Mouse (Mus musculus) heart, adult 18-20 months (tissue): ENCODE results near the gene Cdkn1b. TPM values are rescaled to one million over a fixed set of nuclear protein-coding genes. Genes with fewer than 3 reads are reported as not detected.

Experiments
- DNase-seq, 2 experiments: peaks; one replicate each; pipeline ENCODE4 v3.0.0; 2021 to 2022; ENCODE audit warnings: mixed read lengths in 1 of 2
- long read RNA-seq, 2 experiments: library from polyadenylated mRNA; stranded (forward); transcript quantifications; one replicate each; pipeline ENCODE4 v2.0.0; 2021
- total RNA-seq, 2 experiments: library from RNA; stranded (reverse); gene quantifications; 2 replicates each; pipeline ENCODE4 v1.2.3; 2021

Gene Cdkn1b
- 10 to 100 TPM; 33.8 to 41.5 TPM for total RNA-seq
- long read RNA-seq, experiment 1, partial matches to known transcripts = 3 of 3 reads
- long read RNA-seq, experiment 1, other reads (novel, unspliced or antisense) = 0 of 3 reads
- long read RNA-seq, experiment 2, partial matches to known transcripts = 1 of 1 reads
- long read RNA-seq, experiment 2, other reads (novel, unspliced or antisense) = 0 of 1 reads

DNA sequence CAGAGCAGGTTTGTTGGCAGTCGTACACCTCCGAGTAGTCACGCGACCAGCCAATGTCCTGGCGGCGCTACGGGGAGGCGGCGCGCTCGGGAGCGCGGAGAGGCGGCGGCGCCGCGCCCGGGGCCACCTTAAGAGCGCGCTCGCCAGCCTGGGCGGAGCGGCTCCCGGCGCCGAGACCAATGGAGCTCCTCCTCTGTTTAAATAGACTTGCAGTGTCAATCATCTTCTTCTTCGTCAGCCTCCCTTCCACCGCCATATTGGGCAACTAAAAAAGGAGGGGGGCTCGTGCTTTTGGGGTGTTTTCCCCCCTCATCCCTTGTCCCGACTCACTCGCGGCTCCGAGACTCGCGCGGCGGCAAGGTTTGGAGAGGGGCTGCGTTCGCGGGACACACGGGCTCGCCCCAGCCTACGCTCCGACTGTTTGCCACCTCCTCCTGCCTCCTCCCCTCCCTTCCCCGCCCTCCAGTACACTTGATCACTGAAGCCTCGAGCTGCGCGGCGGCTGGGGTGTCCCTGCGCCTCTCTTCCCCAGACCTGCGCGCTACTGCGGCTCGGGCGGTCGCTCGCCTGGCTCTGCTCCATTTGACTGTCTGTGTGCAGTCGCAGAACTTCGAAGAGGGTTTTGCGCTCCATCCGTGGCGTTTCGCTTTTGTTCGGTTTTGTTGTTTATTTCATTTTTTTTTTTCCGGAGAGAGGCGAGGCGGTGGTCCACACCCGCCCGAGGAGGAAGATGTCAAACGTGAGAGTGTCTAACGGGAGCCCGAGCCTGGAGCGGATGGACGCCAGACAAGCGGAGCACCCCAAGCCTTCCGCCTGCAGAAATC lies at the start of gene Cdkn1b:
Gene Cdkn1b (plus strand): TSS at position 212 of the 824 bp plus-strand sequence.
- peak; percentile 92 to 95 for DNase-seq

DNA sequence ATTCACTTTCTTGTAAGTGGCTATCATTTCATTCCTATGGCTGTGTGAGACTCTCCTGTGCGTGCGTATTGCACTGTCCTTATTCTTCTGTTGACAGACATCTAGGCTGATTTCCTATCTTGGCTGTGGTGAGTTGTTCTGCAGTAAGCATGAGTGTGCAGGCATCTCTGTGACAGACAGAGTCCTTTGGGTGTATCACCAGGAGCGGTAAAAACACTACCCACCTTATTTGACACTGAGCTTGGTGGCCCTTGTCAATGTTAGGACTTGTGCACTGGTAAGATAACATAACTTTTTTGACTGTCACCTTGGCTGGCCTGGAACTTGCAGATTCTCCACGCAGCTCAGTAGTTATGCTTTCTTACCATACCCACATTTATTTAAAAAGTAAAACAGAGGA lies 49.3 kb upstream of the Cdkn1b start:
- no peak for DNase-seq

DNA sequence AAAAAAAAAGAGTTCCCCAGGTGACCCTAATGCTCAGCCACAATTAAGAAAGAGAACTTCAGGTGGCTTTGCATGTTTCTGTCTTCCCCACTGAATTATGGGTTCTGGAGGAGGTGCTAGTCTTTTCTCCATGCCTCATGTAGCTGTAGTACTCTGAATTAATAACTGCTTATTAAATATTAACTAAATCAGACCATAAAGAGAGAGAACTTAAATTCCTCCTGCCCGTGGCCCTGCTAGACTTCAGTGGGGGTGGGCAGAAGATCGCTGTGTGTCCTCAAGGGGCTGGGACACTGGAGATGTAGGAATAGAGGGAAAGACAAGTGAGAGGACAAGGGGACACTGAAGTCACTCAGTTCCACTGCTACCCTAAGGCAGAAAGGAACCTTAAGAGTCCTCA lies 48.0 kb upstream of the Cdkn1b start:
- no peak for DNase-seq

DNA sequence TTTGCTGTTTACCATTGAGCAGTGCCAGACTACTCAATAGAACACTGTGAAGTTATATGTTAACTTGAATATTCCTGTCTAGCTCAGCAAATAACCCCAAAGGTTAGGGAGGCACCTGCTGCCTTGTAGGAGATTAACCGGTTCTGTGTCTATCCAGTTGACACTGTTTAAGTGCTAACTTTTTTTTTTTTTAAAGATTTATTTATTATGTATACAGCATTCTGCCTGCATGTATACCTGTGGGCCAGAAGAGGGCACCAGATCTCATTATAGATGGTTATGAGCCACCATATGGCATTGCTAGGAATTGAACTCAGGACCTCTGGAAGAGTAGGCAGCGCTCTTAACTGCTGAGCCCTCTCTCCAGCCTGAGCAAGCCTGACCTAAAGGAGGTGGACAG lies 47.2 kb upstream of the Cdkn1b start:
- no peak for DNase-seq

DNA sequence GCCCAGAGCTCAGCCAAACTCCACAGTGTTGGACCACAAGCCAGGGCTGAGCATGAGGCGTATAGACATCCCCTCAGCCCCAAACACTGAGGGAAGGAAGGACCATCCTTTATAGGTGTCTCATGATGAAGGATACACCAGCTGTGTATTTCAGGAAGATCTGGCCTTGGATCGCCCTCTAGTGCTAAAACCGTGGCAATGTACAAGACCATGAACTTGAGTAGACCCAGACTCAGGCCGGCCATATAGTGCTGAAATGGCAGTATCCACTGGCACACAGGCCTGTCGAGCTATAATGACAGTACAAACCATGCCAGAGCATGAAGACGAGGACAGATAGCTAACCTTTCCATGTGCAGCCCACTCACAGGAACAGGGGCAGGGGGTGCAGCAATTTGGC lies 43.4 kb upstream of the Cdkn1b start:
- DNase-seq = peak in 1 of 2 experiments; percentile 23

DNA sequence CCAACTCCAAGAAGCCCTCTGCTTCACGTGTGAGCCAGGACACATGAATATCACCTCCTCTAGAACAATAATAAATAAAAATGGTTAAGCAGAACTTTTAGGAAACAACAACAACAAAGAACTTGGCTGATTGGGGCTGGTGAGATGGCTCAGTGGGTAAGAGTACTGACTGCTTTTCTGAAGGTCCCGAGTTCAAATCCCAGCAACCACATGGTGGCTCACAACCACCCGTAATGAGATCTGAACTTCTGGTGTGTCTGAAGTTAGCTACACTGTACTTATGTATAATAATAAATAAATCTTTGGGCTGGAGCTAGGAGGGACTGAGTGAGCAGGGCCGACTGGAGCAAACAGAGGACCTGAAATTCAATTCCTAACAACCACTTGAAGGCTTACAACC lies 42.9 kb upstream of the Cdkn1b start:
- no peak for DNase-seq

DNA sequence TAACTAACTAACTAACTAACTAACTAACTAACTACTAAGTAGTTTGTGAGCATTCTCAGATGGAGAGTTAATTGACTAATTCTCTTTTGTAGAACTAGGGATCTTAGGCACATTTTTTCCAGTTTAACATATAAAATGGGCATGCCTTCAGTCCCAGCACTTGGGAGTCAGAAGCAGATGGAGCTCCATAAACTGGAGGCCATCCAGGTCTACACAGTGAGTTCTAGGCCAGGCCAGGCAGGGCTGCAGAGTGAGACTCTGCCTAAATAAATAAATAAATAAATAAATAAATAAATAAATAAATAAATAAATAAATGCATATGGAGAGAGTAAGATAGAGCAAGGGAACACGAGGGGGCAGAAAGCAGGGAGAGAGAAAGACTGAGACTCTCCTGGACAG lies 42.3 kb upstream of the Cdkn1b start:
- no peak for DNase-seq

DNA sequence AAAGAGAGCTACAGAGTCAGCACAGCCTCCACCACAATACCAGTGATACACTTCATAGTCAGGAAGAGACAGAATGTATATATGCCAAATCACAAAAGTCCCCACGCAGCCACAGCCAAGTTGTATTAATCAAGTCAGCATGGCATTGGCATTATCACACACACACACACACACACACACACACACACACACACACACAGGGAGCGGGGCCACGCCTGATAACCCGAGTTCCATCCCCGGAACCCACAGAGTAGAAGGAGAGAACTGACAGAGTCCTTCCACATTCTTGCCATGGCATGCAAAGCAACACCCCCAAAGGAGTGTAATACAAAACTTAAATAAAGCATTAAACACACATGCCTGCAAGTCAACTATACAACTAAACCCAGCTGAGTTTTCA lies 40.6 kb upstream of the Cdkn1b start:
- DNase-seq = no peak

DNA sequence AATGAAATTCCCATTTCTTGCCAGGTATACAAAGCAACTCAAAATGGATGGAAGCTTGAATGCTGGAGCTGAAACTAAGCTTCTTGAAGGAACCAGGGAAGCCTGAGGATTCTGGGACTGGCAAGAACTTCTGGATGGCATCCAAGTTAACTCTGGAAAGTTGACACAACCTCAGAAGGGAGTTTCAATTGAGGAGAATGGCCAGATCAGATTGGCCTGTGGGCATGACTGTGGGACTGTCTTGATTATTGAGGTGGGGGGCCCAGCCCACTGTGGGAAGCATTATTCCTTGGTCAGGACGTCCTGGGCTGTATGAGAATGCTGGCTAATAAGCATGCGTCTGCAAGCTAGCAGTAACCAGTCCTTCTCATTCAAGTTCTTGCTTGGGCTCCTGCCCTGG lies 40.2 kb upstream of the Cdkn1b start:
- DNase-seq = no peak

DNA sequence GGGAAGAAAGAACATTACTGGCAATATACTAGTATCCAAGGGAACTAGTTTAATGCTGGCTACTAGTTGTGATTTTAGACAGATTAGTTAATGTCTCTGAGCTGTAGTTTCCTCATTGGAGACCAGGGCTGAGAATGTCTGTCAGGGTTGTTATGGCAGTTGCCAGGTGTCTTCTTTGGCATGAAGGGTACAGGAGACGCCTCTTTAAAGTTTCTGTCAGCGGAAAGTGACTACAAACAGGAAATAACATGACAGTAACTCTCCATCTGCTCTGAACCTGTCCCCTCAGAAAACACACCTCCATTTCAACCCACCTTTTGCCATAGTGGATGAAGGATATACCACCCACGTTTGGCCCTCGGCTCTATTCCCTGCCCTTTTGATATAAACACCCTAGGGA lies 36.5 kb upstream of the Cdkn1b start:
- DNase-seq = no peak

DNA sequence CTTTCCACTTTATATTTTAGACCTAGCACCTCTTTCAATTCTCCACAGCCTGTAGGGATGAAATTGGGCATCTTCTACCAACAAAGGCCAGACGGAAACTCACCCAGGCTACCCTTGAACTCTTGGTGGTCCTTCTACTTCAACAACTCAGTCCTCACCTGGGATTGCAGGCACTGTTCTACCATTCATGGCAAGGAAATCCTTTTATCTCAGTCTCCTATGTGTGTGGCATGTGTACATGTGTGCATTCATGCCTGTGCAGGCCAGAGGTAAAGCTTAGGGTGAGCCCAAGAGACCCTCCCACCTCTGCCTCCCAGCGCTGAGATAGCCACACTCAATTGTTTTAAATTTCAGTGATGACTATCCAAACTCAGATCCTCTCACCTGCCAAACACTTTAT lies 34.7 kb upstream of the Cdkn1b start:
- DNase-seq = no peak

DNA sequence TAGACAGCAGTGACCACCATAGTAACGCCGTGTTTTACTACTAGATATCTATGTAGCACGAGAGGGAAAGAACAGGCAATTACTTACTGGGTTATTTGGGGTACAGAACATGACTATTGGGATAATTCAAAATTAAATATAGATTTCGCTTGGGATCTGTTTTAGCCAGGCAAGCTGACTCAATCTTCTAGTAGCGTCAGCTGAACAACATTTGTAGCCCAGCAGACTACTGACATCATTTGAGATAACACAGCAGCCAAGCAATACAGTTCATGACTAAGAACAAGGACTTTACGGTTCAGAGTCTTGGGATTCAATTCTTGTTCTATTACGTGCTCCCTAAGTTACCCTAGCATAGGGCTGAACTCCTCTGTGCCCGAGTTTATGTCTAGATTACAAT lies 33.7 kb upstream of the Cdkn1b start:
- no peak for DNase-seq

DNA sequence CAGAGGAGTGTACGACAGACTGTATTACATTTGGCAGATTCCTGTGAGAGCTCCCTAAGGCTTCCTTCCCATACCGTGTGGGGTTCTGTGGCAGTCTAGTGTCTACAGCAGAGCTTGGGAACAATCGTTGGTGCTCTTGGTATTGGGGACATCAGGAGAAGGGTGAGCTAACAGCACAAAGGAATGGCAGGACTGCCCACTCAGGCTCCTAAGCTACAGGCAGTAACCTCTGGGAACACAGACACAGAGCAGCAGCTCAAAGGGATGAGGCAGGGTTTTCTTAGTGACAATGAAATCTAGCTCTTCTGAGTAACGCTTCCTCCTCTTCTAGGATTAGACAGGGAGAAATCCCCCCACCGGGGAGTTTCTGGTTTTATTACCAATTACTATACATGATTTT lies 33.2 kb upstream of the Cdkn1b start:
- no peak for DNase-seq

DNA sequence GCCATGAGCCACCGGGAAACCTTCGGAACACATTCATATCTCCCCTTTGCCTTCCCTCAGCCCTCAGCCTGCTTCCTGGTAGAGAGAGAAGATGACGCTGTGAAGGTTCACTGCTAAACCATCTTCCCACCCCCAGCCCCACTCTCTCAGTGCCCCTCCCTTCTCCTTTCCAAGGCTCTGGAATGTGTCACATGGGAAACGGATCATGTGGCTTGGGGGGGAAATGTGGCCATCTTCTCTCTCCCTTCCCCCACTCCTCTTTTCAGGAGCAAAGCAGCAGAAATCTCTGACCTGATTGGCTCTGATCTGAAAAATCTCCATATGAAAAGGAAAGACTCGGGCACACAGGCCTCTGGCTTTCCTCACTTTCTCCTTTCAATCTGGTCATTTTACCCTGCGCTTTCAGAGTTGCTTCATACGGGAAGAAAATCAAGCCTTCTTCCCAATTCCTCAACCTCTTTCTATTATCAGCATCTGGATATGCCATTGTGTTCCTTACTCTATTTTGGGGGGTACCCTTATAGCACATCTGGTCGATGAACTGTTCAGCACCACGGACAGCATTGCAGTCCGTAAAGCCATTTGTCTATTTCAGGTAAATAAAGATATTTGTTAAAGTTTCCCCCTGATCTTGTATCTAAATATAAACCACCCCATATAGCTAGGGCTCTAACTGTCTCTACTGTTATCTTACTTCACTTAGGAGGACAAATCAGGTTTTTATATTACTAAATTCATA lies 32.3 kb upstream of the Cdkn1b start:
- DNase-seq = no peak

DNA sequence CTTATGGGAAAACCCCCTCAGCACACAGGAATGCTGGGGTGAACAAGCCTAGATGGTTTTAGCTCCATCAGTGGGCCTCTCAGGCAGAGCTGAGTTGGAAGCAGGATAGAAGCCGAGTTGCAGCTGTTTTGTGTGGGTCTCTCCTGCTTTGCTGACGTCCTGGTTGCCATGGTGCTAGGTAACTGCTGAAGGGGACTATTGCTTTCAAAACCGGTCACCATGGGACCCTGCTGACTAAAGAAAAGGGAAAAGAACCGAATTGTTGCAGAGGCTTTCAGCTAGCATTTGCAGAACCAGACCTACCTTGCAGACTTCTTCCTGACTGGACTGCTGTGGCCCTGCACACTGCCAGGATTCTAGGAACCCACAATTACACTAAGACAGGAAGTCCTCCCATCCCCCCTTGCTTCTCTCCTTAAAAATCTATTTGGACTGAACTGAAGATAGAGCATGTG lies 31.6 kb upstream of the Cdkn1b start:
- no peak for DNase-seq

DNA sequence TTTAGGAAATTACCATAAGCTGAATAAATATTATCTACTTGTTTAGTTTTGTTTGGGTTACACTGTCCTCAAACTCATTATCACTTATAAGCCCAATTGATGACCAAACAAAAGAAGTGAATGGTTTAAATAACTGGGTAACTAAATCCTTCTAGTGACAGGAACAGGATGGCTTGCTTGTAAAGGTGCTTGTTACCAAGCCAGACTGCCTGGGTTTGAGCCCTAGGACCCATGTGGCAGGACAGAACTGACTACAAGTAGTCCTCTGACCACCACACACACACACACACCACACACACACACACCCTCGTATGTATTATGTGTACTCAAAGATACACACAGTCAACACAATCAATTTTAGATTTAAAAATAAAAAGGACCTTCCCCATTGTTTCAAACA lies 30.4 kb upstream of the Cdkn1b start:
- DNase-seq = no peak

DNA sequence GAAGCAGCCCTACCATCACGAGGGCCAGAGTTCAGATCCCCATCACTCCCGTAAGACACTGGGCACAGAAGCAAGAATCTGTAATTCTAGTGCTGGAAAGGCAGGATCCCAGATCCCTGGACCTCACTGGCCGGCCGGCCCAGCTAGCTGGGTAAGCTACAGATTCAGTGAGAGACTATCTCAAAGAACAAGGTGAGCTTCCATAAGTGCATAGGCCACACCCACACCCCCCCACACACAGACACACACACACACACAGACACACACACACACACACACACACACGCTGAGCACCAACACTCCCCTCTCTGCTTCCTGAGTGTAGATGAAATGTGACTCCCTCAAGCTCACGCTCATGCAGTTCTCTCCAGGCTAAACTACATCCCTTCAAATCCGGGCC lies 29.8 kb upstream of the Cdkn1b start:
- DNase-seq = no peak

DNA sequence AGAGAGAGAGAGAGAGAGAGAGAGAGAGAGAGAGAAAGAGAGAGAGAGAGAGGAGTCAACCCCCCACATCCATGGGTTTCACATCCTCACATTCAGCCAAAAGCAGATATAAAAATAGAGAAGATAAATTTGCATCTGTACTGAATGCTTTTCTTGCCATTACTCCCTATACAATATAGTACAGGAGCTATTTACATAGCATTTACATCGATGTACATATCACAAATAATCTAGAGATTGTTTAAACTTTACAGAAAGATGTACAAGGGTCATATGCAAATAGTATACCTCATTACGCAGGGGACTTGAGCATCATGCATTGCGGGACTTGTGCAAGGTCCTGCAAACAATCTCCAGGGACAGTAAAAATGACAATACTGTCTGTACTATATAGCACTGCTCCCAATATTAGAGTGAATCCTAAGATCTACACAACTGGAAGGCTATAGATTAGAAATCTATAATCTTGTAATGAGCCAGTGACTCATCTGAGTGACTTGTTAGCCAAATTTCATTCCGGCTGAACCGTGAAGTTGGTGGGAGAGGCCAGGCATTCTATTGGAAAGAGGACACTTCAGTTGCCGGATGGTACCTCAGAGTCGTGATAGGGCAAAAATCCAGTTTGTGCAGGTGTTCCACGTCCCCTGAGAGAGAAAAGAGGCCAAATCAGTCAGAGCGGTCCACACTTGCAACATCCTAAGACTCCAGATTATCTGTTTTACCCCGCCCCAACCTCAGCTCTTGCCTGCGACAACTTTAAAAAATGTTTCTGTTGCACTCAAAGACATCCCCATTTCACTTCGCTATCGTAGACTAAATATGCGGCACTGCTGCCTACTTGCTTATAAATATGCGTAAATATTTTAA lies 23.4 kb upstream of the Cdkn1b start:
- DNase-seq = peak in 1 of 2 experiments; percentile 38

DNA sequence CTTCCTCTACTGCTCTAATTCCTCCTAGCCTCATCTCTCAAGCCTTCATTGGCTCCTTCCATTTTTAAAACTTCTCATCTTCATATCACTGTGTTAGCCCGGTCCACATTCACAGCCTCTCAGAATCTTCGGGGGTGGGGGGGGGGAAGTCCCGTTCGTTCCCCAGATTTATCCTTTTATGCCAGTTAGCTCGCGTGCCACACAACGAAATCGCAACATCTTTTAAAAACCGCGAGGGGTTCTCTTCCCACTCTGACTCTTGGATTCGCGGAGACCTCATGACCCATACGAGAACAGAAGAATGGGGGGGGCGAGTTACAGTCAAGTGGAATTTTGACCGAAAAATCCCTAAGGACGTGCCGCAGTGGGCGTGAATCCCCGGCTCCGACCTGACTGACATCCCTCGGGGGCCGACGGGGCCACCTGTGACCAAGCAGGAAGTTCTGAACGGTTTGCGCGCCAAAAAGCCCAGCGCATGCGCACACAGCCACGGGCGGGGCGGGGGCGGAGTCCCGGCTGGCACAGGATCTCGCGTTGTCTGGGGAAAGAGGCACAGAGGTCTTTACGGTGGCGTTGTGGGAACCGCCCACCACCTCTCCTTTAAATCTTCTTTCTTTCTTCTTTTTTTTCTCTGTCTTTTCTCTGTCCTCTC lies 22.6 kb upstream of the Cdkn1b start:
- DNase-seq = peak; percentile 97 to 99

DNA sequence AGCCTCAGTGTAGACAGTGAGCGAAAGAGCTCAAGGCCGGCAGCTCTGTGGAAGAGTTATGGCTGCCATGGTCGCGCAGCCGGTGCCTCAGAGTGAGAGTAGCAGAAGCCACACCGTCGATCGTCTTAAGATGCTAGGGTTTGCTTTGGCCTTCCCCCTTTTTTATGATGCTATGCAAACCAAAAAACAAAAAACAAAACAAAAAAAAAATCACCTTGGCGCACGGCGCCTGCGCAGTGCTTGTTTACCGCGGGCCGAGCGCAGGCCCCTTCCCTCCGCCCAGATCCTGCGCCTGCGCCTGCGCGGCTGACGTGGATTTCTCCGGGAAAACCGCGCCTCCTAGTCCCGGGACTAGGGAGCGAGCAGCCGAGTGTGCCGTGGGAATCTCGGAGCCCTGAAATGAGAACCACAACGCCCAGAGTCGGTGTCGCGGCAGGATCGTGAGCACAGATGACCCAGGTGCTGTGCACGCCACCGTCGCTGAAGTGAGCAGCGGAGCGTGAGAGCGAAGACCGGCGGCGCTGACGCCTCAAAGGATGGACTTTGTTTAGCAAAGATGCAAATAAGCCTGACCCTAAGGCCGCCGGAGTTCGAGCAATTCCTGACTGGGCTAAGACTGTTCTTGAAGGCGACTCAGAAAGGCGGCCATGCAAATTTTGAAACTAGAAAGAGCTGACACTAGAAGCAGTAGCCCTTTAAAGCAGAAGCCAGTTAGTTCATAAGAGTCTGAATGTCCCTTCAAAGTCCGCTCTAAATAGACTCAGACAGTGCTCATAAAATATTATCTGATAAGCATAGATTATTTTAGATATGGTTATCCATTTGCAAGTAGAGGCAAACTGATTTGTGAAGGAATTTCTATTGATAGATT lies 21.9 kb upstream of the Cdkn1b start, which contains the start of gene Gpr19:
Gene Gpr19 (minus strand): TSS at position 484 of the 871 bp plus-strand sequence.
- peak; percentile 95 for DNase-seq

DNA sequence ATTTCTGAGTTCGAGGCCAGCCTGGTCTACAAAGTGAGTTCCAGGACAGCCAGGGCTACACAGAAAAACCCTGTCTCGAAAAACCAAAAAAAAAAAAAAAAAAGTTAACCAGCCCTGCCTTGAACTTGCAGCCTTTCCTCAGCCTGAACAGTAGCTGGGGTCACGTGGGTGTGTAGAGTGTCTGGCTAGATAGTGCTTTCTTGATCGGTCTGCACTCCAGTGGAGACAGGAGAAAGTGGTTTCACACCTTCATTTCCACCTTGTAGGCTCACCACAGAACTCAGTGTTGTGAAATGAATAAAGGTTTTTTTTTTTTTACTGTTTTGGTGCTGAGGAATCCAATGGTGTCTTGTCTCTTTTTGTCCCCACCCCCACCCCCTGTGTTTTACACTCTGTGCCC lies 16.8 kb upstream of the Cdkn1b start:
- DNase-seq = no peak
